Mouse (Mus musculus): ENCODE measurements around the gene Pla2g12a. TPM values are rescaled to one million over a fixed set of nuclear protein-coding genes. Genes with fewer than 3 reads are reported as not detected.

The Pla2g12a gene
- polyA plus RNA-seq, 1 experiment from 2014 or later = 33.0 TPM

- H3K27me3 ChIP-seq (ENCODE audit: low read depth, poor library complexity, severe bottlenecking) = 0 out of 2 replicates have a peak, but pooled peaks cover 10% of the 10 kb centered on the region
- H3K9me3 ChIP-seq (replicated peaks) = no peaks in the 10 kb centered on the region
- peaks cover 23% of the 10 kb centered on the region for H3K4me1 ChIP-seq
- peaks cover 24% of the 10 kb centered on the region for H3K36me3 ChIP-seq
- H3K4me3 ChIP-seq = no peak overlapping the region
- DNase-seq (ENCODE audit: low spot score) = no peak
- 87% methylated on average over 8 of the region's 8 CpGs for WGBS
- no peak overlapping the region for H3K27ac ChIP-seq (replicated peaks)
Measured at GRCm38 (mm10) chr3:129903866-129904265, 25.5 kb downstream of the Pla2g12a start.

GRCm38 (mm10) chr3:129904381-129905132 lies 26.2 kb downstream of the Pla2g12a start:
- Histone ChIP-seq H3K4me1 (peaks cover 23% of the 10 kb centered on the region), H3K27me3 (ENCODE audit: low read depth, poor library complexity, severe bottlenecking) (0 out of 2 replicates have a peak, but pooled peaks cover 10% of the 10 kb centered on the region), H3K27ac (replicated peaks) (no peak overlapping the region), H3K4me3 (no peak overlapping the region), H3K9me3 (replicated peaks) (no peaks in the 10 kb centered on the region), H3K36me3 (peaks cover 31% of the 10 kb centered on the region)
- no peak for DNase-seq (ENCODE audit: low spot score)
- WGBS = 87% methylated on average over 7 of the region's 7 CpGs

GRCm38 (mm10) chr3:129912025-129912424 lies 33.6 kb downstream of the Pla2g12a start:
- WGBS = 93% methylated on average over 14 of the region's 14 CpGs
- Histone ChIP-seq H3K4me1 (no peaks in the 10 kb centered on the region), H3K27me3 (ENCODE audit: low read depth, poor library complexity, severe bottlenecking) (no peaks in the 10 kb centered on the region), H3K4me3 (no peak overlapping the region), H3K27ac (replicated peaks) (no peak overlapping the region), H3K9me3 (replicated peaks) (no peaks in the 10 kb centered on the region), H3K36me3 (peaks cover 69% of the 10 kb centered on the region)
- DNase-seq (ENCODE audit: low spot score) = no peak

GRCm38 (mm10) chr3:129913241-129913640 lies 34.8 kb downstream of the Pla2g12a start:
- DNase-seq (ENCODE audit: low spot score) = no peak
- H3K9me3 ChIP-seq (replicated peaks) = no peaks in the 10 kb centered on the region
- no peak overlapping the region for H3K4me3 ChIP-seq
- H3K4me1 ChIP-seq = no peaks in the 10 kb centered on the region; the same call in 1 of the 2 replicates
- H3K27me3 ChIP-seq (ENCODE audit: low read depth, poor library complexity, severe bottlenecking) = no peaks in the 10 kb centered on the region
- no peak overlapping the region for H3K27ac ChIP-seq (replicated peaks)
- peaks cover 66% of the 10 kb centered on the region for H3K36me3 ChIP-seq
- 94% methylated on average over 13 of the region's 13 CpGs for WGBS

GRCm38 (mm10) chr3:129917424-129917823 lies 39.0 kb downstream of the Pla2g12a start:
- H3K36me3 ChIP-seq = peaks cover 25% of the 10 kb centered on the region
- H3K4me3 ChIP-seq = no peak overlapping the region
- DNase-seq (ENCODE audit: low spot score) = no peak
- H3K4me1 ChIP-seq = peaks cover 6% of the 10 kb centered on the region
- no peaks in the 10 kb centered on the region for H3K9me3 ChIP-seq (replicated peaks)
- no peak overlapping the region for H3K27ac ChIP-seq (replicated peaks)
- H3K27me3 ChIP-seq (ENCODE audit: low read depth, poor library complexity, severe bottlenecking) = no peaks in the 10 kb centered on the region
- 86% methylated on average over 3 of the region's 3 CpGs for WGBS

- 19% methylated on average over 13 of the region's 13 CpGs for WGBS
- Histone ChIP-seq H3K27ac (replicated peaks) (no peak overlapping the region), H3K36me3 (peaks cover 15% of the 10 kb centered on the region), H3K27me3 (ENCODE audit: low read depth, poor library complexity, severe bottlenecking) (no peaks in the 10 kb centered on the region), H3K9me3 (replicated peaks) (no peaks in the 10 kb centered on the region), H3K4me1 (peaks cover 6% of the 10 kb centered on the region), H3K4me3 (no peak overlapping the region)
- DNase-seq (ENCODE audit: low spot score) = peak; percentile 65
Measured at GRCm38 (mm10) chr3:129918434-129918833, 40.0 kb downstream of the Pla2g12a start.

GRCm38 (mm10) chr3:129923581-129923980 lies 45.2 kb downstream of the Pla2g12a start:
- no peak overlapping the region for H3K4me3 ChIP-seq
- WGBS = 86% methylated on average over 7 of the region's 7 CpGs
- DNase-seq (ENCODE audit: low spot score) = no peak
- no peaks in the 10 kb centered on the region for H3K27me3 ChIP-seq (ENCODE audit: low read depth, poor library complexity, severe bottlenecking)
- H3K4me1 ChIP-seq = peaks cover 6% of the 10 kb centered on the region
- H3K36me3 ChIP-seq = no peaks in the 10 kb centered on the region
- no peak overlapping the region for H3K27ac ChIP-seq (replicated peaks)
- no peaks in the 10 kb centered on the region for H3K9me3 ChIP-seq (replicated peaks)

- Histone ChIP-seq H3K4me1 (peaks cover 6% of the 10 kb centered on the region), H3K9me3 (replicated peaks) (no peaks in the 10 kb centered on the region), H3K27ac (replicated peaks) (no peak overlapping the region), H3K36me3 (no peaks in the 10 kb centered on the region), H3K4me3 (no peak overlapping the region), H3K27me3 (ENCODE audit: low read depth, poor library complexity, severe bottlenecking) (no peaks in the 10 kb centered on the region)
- DNase-seq (ENCODE audit: low spot score) = no peak
- WGBS = 95% methylated on average over 3 of the region's 3 CpGs
Measured at GRCm38 (mm10) chr3:129925861-129926260, 47.5 kb downstream of the Pla2g12a start.

GRCm38 (mm10) chr3:129930213-129930778 lies 51.9 kb downstream of the Pla2g12a start:
- 71% methylated on average over 6 of the region's 6 CpGs for WGBS

GRCm38 (mm10) chr3:129932443-129932842 lies 54.0 kb downstream of the Pla2g12a start:
- Histone ChIP-seq H3K4me3 (no peak overlapping the region), H3K27me3 (ENCODE audit: low read depth, poor library complexity, severe bottlenecking) (no peaks in the 10 kb centered on the region), H3K27ac (replicated peaks) (no peak overlapping the region), H3K4me1 (no peaks in the 10 kb centered on the region), H3K36me3 (no peaks in the 10 kb centered on the region), H3K9me3 (replicated peaks) (no peaks in the 10 kb centered on the region)
- 55% methylated on average over 4 of the region's 4 CpGs for WGBS
- DNase-seq (ENCODE audit: low spot score) = no peak

More at GRCm38 (mm10) chr3:129930213-129930778, 51.9 kb downstream of the Pla2g12a start:
- H3K4me1 ChIP-seq = no peaks in the 10 kb centered on the region
- H3K36me3 ChIP-seq = no peaks in the 10 kb centered on the region
- H3K27me3 ChIP-seq (ENCODE audit: low read depth, poor library complexity, severe bottlenecking) = no peaks in the 10 kb centered on the region
- no peak overlapping the region for H3K4me3 ChIP-seq
- DNase-seq (ENCODE audit: low spot score) = no peak
- no peak overlapping the region for H3K27ac ChIP-seq (replicated peaks)
- H3K9me3 ChIP-seq (replicated peaks) = no peaks in the 10 kb centered on the region

- Histone ChIP-seq H3K4me3 (no peak overlapping the region), H3K36me3 (no peaks in the 10 kb centered on the region), H3K4me1 (no peaks in the 10 kb centered on the region), H3K27ac (replicated peaks) (no peak overlapping the region), H3K9me3 (replicated peaks) (no peaks in the 10 kb centered on the region), H3K27me3 (ENCODE audit: low read depth, poor library complexity, severe bottlenecking) (no peaks in the 10 kb centered on the region)
- 60% methylated on average over 9 of the region's 9 CpGs for WGBS
- DNase-seq (ENCODE audit: low spot score) = no peak
Measured at GRCm38 (mm10) chr3:129936561-129936960, 58.2 kb downstream of the Pla2g12a start.

GRCm38 (mm10) chr3:129937848-129938247 lies 59.4 kb downstream of the Pla2g12a start:
- no peaks in the 10 kb centered on the region for H3K4me1 ChIP-seq
- H3K27me3 ChIP-seq (ENCODE audit: low read depth, poor library complexity, severe bottlenecking) = no peaks in the 10 kb centered on the region
- no peaks in the 10 kb centered on the region for H3K36me3 ChIP-seq
- no peak overlapping the region for H3K27ac ChIP-seq (replicated peaks)
- WGBS = 79% methylated on average over 3 of the region's 3 CpGs
- no peak for DNase-seq (ENCODE audit: low spot score)
- no peaks in the 10 kb centered on the region for H3K9me3 ChIP-seq (replicated peaks)
- H3K4me3 ChIP-seq = no peak overlapping the region

- 63% methylated on average over 7 of the region's 7 CpGs for WGBS
- DNase-seq (ENCODE audit: low spot score) = peak; percentile 12
- Histone ChIP-seq H3K27me3 (ENCODE audit: low read depth, poor library complexity, severe bottlenecking) (no peaks in the 10 kb centered on the region), H3K27ac (replicated peaks) (no peak overlapping the region), H3K4me3 (no peak overlapping the region), H3K4me1 (no peaks in the 10 kb centered on the region), H3K9me3 (replicated peaks) (no peaks in the 10 kb centered on the region), H3K36me3 (no peaks in the 10 kb centered on the region)
Measured at GRCm38 (mm10) chr3:129939058-129939457, 60.7 kb downstream of the Pla2g12a start.

All from midbrain, embryonic 10.5 days (tissue).